Mouse (Mus musculus): ENCODE measurements around the gene Slc27a3. TPM values are rescaled to one million over a fixed set of nuclear protein-coding genes. Genes with fewer than 3 reads are reported as not detected.
A peak's percentile ranks its signal among the peaks of the same experiment; 100 is the strongest.
"Not testable (repeated sequence)": the region's sequence is repeated elsewhere in the genome, so short reads cannot be mapped to it uniquely, and the experiment has no call there.

The Slc27a3 gene
- polyA plus RNA-seq, 1 experiment from 2014 or later = 12.4 TPM

DNA sequence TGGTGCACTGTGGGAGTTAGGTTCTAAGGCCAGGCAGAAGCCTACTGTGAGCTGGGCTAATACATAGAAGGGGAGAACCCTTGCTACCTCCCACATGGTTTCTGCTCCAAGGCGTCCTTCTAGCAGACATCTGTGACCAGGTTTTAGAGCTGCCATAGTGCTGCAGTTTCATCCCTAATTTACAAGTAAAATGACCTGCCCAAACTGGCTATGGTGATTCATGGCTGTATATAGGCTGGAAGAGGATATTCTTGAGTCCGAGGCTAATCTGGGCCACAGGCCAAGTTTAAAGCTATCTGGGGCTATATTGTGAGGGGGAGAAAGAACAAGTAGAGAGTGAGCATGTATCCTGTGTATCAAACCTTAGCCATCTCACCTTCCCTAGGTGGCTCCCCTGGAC is 20.7 kb downstream of the Slc27a3 start:
- H3K27ac ChIP-seq = no peak overlapping the region
- 28% methylated on average over 2 of the region's 2 CpGs for WGBS
- no peaks in the 10 kb centered on the region for H3K4me1 ChIP-seq (replicated peaks)
- H3K4me3 ChIP-seq (replicated peaks) = no peak overlapping the region
- no peak overlapping the region for H3K4me2 ChIP-seq (replicated peaks)
- no peaks in the 10 kb centered on the region for H3K9me3 ChIP-seq
- H3K36me3 ChIP-seq = no peaks in the 10 kb centered on the region
- H3K9ac ChIP-seq = no peak overlapping the region
- no peaks in the 10 kb centered on the region for H3K27me3 ChIP-seq (replicated peaks)
- ATAC-seq = no peak

DNA sequence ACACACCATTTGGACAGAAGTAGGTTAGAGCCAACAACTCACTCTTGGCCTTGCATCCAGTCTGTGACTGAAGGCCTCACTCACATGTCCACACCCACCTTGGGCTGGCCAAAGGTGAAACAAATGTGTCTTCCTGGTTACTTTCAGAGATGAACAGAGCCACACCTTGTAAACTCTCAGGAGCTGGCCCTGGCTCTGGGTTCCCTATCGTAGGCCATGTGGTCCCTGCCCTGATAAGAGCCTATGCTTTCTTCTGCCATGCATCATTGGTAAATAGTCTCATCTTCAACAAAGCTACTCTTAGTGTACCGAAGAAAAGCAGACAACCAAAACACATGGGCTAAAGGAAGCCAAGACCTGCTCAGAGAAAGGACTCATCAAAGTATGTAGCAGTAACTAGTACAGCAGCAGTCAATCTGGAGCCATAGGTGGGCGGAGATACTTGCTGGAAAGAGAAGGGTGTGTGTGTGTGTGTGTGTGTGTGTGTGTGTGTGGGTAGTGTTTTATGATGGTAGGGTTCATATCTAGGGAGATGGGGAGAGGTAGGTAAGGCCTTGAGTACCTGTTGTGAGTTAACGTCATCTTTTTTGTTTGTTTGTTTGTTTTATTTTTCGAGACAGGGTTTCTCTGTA is 22.6 kb downstream of the Slc27a3 start:
- no peaks in the 10 kb centered on the region for H3K9me3 ChIP-seq
- no peaks in the 10 kb centered on the region for H3K4me1 ChIP-seq (replicated peaks)
- no peak overlapping the region for H3K27ac ChIP-seq
- no peak overlapping the region for H3K4me3 ChIP-seq (replicated peaks)
- peak; percentile 94 for ATAC-seq
- no peaks in the 10 kb centered on the region for H3K27me3 ChIP-seq (replicated peaks)
- H3K36me3 ChIP-seq = no peaks in the 10 kb centered on the region
- H3K4me2 ChIP-seq (replicated peaks) = no peak overlapping the region
- 78% methylated on average over 5 of the region's 5 CpGs for WGBS
- no peak overlapping the region for H3K9ac ChIP-seq

- no peak overlapping the region for H3K4me3 ChIP-seq (replicated peaks)
- 81% methylated on average over 2 of the region's 2 CpGs for WGBS
- H3K4me1 ChIP-seq (replicated peaks) = no peaks in the 10 kb centered on the region
- H3K36me3 ChIP-seq = no peaks in the 10 kb centered on the region
- H3K9me3 ChIP-seq = no peaks in the 10 kb centered on the region
- no peak for ATAC-seq
- H3K27me3 ChIP-seq (replicated peaks) = no peaks in the 10 kb centered on the region
- H3K9ac ChIP-seq = no peak overlapping the region
- H3K4me2 ChIP-seq (replicated peaks) = no peak overlapping the region
- no peak overlapping the region for H3K27ac ChIP-seq
These were observed 27.4 kb downstream of the Slc27a3 start for GRCm38 (mm10) chr3:90362346-90362745.

DNA sequence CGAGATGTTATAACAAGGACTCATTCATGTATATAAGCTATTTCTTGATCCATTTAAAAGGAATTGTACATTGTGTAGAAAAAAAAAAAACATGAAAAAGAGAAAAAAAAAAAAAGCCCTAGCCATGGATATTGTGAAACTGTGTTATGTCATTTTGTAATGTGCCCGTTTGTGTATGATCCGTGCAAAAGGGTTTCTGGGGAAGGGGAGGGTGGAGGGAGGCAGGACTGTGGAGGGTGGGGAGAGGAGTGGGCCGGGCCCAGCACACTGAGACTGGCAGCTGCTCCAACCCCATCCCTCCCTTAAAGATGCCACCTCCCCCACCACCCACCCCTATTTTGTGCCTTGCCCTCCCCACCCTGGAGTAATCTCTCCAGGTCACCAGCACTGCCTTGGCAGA is 28.3 kb downstream of the Slc27a3 start:
- H3K36me3 ChIP-seq = no peaks in the 10 kb centered on the region
- H3K4me3 ChIP-seq (replicated peaks) = no peak overlapping the region
- H3K27ac ChIP-seq = no peak overlapping the region
- ATAC-seq = no peak
- H3K9ac ChIP-seq = no peak overlapping the region
- no peak overlapping the region for H3K4me2 ChIP-seq (replicated peaks)
- H3K4me1 ChIP-seq (replicated peaks) = no peaks in the 10 kb centered on the region
- WGBS = 77% methylated on average over 4 of the region's 4 CpGs
- H3K9me3 ChIP-seq = no peaks in the 10 kb centered on the region
- H3K27me3 ChIP-seq (replicated peaks) = no peaks in the 10 kb centered on the region

GRCm38 (mm10) chr3:90359230-90359629 is 30.5 kb downstream of the Slc27a3 start:
- no peaks in the 10 kb centered on the region for H3K4me1 ChIP-seq (replicated peaks)
- no peak overlapping the region for H3K4me2 ChIP-seq (replicated peaks)
- H3K9me3 ChIP-seq = no peaks in the 10 kb centered on the region
- H3K9ac ChIP-seq = no peak overlapping the region
- peaks cover 9% of the 10 kb centered on the region for H3K36me3 ChIP-seq
- no peaks in the 10 kb centered on the region for H3K27me3 ChIP-seq (replicated peaks)
- no peak overlapping the region for H3K27ac ChIP-seq
- no peak for ATAC-seq
- H3K4me3 ChIP-seq (replicated peaks) = no peak overlapping the region
- 78% methylated on average over 1 of the region's 1 CpGs for WGBS

- 91% methylated on average over 7 of the region's 7 CpGs for WGBS
- H3K4me1 ChIP-seq (replicated peaks) = no peaks in the 10 kb centered on the region
- no peak overlapping the region for H3K9ac ChIP-seq
- no peak overlapping the region for H3K4me3 ChIP-seq (replicated peaks)
- H3K4me2 ChIP-seq (replicated peaks) = no peak overlapping the region
- H3K9me3 ChIP-seq = no peaks in the 10 kb centered on the region
- H3K27me3 ChIP-seq (replicated peaks) = no peaks in the 10 kb centered on the region
- ATAC-seq = no peak
- peaks cover 13% of the 10 kb centered on the region for H3K36me3 ChIP-seq
- H3K27ac ChIP-seq = no peak overlapping the region
These were observed 31.8 kb downstream of the Slc27a3 start for GRCm38 (mm10) chr3:90357959-90358358.

DNA sequence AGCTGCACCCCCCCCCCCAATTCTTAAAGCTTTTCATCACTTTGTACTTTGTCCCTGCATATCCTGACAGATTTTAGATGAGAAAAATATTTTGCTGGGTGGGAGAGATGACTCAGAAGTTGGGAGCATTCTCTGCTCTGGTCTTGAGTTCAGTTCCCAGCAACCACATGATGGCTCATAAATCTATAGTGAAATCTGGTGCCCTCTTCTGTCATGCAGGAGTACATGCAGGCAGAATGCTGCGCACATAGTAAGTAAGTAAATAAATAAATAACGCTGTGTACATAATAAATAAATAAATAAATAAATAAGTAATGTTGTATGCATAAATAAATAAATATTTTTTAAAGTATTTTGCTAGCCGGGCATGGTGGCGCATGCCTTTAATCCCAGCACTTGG is 41.9 kb downstream of the Slc27a3 start:
- WGBS = 96% methylated on average over 4 of the region's 4 CpGs

GRCm38 (mm10) chr3:90342853-90343252 is 46.9 kb downstream of the Slc27a3 start:
- H3K9ac ChIP-seq; H3K4me2 ChIP-seq (replicated peaks); H3K9me3 ChIP-seq; H3K4me1 ChIP-seq (replicated peaks); H3K27ac ChIP-seq; H3K4me3 ChIP-seq (replicated peaks); H3K36me3 ChIP-seq; ATAC-seq; H3K27me3 ChIP-seq (replicated peaks): not testable (repeated sequence)
- 65% methylated on average over 2 of the region's 2 CpGs for WGBS

More for the DNA sequence above, 41.9 kb downstream of the Slc27a3 start:
- no peak overlapping the region for H3K4me2 ChIP-seq (replicated peaks)
- no peaks in the 10 kb centered on the region for H3K9me3 ChIP-seq
- H3K27ac ChIP-seq = no peak overlapping the region
- peaks cover 18% of the 10 kb centered on the region for H3K36me3 ChIP-seq
- no peak overlapping the region for H3K4me3 ChIP-seq (replicated peaks)
- H3K4me1 ChIP-seq (replicated peaks) = no peaks in the 10 kb centered on the region
- no peak for ATAC-seq
- no peaks in the 10 kb centered on the region for H3K27me3 ChIP-seq (replicated peaks)
- no peak overlapping the region for H3K9ac ChIP-seq

GRCm38 (mm10) chr3:90340177-90340576 is 49.6 kb downstream of the Slc27a3 start:
- 0 out of 2 replicates have a peak, but pooled peaks cover 9% of the 10 kb centered on the region for H3K36me3 ChIP-seq
- H3K9ac ChIP-seq = no peak overlapping the region
- H3K4me2 ChIP-seq (replicated peaks) = no peak overlapping the region
- H3K27ac ChIP-seq = no peak overlapping the region
- no peak overlapping the region for H3K4me3 ChIP-seq (replicated peaks)
- no peaks in the 10 kb centered on the region for H3K9me3 ChIP-seq
- ATAC-seq = no peak
- no peaks in the 10 kb centered on the region for H3K27me3 ChIP-seq (replicated peaks)
- H3K4me1 ChIP-seq (replicated peaks) = no peaks in the 10 kb centered on the region

GRCm38 (mm10) chr3:90338190-90338589 is 51.5 kb downstream of the Slc27a3 start:
- H3K9me3 ChIP-seq = no peaks in the 10 kb centered on the region
- no peaks in the 10 kb centered on the region for H3K4me1 ChIP-seq (replicated peaks)
- no peak for ATAC-seq
- no peak overlapping the region for H3K9ac ChIP-seq
- 84% methylated on average over 3 of the region's 3 CpGs for WGBS
- no peak overlapping the region for H3K4me2 ChIP-seq (replicated peaks)
- 0 out of 2 replicates have a peak, but pooled peaks cover 9% of the 10 kb centered on the region for H3K36me3 ChIP-seq
- H3K4me3 ChIP-seq (replicated peaks) = no peak overlapping the region
- no peak overlapping the region for H3K27ac ChIP-seq
- H3K27me3 ChIP-seq (replicated peaks) = no peaks in the 10 kb centered on the region

- no peak for ATAC-seq
- H3K4me3 ChIP-seq (replicated peaks) = no peak overlapping the region
- H3K27ac ChIP-seq = no peak overlapping the region
- no peaks in the 10 kb centered on the region for H3K9me3 ChIP-seq
- H3K4me1 ChIP-seq (replicated peaks) = no peaks in the 10 kb centered on the region
- no peaks in the 10 kb centered on the region for H3K27me3 ChIP-seq (replicated peaks)
- no peak overlapping the region for H3K4me2 ChIP-seq (replicated peaks)
- H3K36me3 ChIP-seq = no peaks in the 10 kb centered on the region
- no peak overlapping the region for H3K9ac ChIP-seq
These were observed 54.2 kb downstream of the Slc27a3 start for GRCm38 (mm10) chr3:90335517-90335916.
